Mouse (Mus musculus): ENCODE data around the gene Slc44a1. TPM values are rescaled to one million over a fixed set of nuclear protein-coding genes. Genes with fewer than 3 reads are reported as not detected.

Slc44a1 gene
- total and polyA plus RNA-seq, 3 experiments = 14.5 to 125 (median 79.5) TPM

DNA sequence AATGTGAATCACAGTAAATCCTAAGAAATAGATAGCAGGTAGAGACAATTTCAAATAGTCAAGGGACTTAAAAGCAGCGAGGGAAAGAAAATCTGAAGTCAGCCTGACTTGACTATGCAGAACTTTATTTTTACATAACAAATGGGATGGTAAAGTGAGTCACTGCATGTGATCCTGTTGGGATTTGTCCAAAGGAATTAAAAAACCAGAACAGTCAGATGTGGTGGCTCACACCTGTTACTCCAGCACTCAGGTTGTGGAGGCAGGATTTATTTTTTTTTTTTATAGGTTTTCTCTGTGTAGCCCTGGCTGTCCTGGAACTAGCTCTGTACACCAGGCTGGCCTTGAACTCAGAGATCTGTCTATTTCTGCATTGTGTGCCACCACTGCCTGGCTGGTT lies 25.7 kb downstream of the Slc44a1 start:
- DNase-seq = no peak

DNA sequence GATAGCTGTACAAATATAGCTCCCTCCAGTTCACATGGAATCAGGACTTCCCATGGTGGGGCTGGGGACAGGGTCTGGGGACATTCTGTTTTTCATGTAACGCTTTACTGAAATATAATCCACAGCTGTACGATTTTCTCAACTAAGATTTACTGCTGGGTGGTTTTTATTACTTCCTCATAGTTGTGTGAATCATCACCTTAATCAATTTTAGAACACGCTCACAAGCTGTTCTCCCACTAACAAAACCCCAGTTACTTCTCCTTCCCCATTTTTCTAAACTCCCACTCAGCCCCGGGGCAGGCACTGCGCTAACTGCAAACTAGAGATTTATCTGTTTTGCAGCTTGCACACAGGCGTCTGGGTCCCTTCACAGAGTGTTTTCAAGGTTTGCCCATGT lies 28.8 kb downstream of the Slc44a1 start:
- no peak for DNase-seq

DNA sequence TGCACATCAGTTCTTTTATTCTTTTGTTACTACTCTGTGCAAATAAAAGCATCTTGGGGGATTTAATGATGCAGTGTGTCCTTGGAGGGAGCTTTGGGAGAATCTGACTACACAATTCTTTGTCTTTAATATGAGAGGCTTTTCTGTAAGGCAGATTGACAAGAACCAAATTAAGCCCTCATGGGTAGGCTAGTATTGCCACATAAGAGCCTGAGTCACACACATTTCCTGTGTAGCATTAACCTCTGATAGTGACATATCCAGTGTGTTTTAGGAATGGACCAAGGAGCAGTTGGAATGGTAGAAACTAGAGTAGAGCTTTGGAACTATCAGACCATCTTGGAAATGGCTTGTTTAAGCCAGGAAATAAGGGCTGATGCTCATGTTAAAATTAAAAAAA lies 33.9 kb downstream of the Slc44a1 start:
- no peak for DNase-seq

DNA sequence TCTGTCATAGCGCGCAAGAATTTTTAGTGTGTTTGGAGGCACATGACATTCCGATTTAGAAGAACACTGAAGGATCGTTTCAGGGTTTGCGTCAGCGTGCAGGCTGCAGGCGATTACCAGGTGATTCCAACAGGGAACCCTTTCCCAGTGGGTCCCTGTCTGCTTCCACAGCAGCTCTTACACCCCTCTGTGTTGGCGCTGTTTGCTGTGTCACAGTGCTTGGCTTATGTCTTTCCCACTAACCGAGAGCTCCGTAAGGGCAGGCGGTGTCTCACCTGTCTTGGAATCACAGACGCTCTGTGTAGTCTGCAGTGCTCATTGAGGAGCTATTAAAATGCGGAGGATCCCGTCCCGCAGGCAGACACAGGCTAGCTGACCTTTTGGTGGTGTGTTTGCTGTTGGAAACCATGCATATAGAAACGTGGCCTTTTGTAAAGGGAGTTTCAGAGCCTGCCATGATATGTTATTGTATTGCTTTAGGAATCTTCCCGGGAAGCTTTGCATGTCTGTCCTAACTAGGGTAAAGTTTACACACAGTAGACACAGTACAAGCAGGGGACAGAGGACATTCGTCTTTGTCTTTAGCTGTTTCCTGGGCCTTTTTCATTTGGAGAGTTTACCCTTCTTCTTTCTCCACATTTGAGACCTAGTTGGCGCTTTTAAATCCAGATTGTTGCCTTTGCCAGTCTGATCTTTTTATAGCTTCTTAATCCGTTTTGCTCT lies 35.2 kb downstream of the Slc44a1 start:
- no peak for DNase-seq

DNA sequence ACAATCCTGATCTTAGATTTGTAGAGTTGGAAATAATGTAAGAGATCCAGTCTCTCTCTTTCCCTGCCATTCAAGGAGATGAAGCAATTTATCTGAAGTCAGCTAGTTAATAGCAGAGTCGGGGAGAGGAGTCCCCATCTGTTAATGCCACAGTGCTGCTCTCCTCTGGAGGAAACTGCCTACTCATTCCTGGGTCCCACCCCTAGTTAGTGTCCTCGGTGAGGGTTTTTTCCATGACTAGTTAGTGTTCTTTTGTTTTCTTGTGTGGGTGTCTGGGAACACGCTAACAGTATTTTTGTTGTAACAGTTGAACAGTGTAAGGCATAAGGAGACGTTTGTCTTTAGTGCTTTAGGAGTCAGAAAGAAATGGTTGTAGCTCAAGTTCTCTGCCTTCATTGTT lies 38.4 kb downstream of the Slc44a1 start:
- no peak for DNase-seq

DNA sequence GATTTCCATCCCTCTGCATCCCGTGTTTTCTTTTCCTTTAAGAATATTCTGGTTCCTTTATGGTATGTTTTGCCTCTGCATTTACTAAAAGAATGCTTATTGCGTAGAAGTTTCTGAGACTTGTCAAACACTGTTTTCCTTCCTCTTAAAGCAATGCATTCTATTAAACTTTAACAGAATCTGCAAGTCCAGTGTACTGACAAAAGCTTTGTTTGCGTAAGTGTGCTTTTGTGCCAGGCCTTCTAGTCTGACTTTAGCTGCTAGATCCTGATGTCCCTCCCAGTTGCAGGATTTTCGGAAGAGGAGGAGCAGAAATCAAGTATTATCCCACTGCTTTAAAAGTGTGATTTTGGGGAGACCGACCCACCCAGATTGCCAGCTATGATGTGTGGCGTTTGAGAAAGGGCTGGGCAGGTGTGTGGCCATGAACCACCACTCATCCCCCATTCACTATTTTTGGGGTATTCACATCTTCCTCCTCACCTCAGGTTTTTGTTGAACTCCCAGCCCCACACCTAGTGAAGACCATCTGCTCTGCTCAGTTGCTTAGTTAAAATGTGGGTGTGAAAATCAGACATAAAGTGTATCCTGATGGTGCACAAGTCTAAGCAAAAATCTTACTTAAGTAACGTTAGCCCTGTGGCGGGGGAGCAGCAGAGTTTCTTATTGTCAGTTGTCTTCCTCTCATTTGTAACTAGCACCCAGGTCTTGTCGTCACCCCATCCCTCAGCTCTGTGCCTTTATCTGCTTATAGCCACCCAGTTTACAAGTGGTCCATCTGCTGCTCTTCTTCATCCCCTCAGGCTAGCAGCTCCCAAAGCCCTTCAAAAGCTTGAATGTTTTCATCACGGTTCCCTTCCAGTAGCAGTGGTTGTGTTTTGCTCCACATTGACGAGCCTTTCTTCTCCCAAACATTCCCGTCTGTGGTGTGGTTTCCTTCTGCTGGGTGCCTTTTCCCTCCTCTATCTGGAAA lies 47.3 kb downstream of the Slc44a1 start:
- DNase-seq = no peak

DNA sequence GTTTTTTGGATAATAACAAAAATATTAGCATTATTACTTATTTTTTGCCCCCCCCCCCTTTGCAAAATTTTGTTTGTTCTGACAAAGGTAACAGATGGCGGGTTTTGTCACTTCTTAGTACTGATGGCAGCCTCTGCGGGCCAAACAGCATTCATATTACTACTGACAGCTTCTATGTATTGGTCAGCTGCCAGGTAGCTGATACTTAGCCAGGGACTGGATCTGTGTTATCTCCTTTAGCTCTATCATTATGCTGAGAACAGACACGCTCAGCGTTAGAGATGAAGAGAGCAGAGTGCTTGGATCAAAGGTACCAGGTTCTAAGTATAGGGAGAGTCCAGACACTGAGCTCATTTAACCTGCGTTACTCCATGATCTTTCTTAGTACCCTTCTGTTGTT lies 48.6 kb downstream of the Slc44a1 start:
- DNase-seq = no peak

DNA sequence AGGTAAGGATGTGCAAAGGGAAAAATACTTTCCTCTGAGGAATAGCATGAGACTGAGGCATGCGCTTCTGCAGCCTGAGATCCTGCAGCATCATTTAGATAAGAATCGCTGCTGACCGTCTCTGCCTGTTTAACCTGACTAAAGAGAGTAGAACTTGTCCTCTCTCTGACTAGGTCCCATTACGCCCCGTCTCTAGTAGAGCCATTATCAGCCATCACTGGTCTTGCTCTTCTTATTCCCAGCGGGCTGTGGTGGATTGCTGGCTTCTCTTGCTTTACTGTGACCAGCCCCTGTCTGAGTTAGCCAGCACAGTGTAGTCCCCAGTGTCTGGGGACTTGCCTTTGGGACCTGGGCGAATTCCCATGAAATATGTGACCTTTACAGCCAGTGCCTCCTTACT lies 50.2 kb downstream of the Slc44a1 start:
- DNase-seq = no peak

DNA sequence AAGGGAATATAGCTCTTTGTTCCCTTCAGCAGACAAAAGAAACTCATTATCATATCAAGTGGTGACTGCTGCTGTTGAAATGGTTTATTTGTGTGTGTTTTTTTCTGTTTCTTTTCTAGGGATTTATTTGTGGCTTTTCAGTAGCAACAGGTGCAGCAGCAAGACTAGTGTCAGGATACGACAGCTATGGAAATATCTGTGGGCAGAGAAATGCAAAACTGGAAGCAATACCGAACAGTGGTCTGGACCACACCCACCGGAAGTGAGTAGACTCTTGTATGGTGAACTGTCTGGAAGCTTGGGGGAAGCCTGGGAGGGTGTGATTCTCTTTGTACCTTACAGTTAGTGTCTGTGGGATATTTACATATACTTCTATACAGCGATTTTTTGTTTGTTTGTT lies 51.1 kb downstream of the Slc44a1 start:
- DNase-seq = no peak

DNA sequence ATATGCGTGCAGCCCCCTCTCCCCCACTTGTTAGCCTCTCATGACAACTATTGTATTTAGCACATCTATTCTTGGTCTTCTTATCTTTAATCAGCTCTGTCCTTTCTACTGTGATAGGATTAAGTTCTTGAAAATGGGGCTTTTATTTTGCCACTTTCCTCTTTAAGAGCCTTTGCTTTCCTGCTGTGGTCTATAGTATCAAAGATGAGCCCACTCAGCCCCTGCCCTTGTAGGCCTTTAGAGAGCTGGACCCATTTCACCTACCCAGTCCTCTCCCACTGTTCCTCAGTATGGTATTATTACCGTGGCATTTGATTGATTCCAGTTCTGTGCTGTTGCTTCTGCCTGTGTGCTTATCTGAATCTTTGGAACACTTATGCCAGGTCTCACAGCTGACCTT lies 55.4 kb downstream of the Slc44a1 start:
- no peak for DNase-seq

DNA sequence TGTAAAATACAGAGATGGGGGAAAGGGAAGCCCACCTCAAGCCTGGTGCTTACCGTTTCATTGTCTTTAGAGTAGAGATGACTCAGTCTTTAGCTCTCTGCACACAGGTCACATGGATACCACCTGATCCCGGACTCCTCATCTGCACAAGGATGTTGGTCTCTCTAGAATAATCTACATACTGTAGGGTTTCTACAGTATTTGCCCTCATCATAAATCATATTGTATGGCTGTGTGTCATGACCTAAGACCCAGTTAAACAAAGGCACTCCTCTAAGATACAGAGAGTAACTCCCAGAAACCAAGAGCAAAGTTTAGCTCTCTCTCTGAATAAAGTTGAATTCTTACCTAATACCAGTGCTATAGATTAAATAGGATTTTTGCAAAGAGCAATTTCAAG lies 62.6 kb downstream of the Slc44a1 start:
- no peak for DNase-seq

DNA sequence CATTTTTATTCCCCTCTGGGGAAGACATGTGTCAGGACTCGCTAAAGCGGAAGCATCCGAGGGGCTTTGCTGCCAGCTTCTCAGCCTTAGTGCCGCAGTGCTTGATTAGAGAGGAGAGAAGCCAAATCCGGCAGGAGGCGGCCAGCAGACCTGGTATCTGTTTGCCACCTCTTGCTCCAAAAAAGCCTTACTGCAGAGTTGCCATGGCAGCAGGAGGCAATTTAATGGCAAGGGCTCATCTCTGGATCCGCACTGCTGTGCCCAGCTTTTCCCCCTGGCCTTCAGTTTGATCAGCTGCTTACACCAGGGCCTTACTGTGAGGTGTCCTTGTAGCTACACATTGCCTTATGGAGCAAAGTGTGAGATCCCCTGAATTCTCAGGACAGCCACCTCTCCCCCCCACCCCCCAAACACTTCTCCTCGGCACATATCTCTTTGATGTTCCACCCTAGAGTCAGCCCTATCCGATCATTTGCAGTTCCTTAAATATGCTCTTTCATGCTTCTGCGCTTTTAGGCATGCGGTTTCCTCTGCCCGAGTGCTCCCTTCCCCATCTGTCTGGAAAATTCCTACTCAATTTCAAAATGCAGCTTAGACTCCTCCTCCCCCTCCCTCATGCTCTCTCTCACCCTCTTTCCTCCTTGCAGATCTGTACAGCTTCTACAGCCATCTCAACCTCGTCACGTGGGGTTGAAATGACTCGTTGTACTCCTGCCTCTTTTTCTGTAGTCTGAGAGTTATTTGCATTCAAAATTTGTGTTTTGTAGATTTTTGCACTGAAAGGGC lies 72.1 kb downstream of the Slc44a1 start:
- DNase-seq = peak; percentile 53

DNA sequence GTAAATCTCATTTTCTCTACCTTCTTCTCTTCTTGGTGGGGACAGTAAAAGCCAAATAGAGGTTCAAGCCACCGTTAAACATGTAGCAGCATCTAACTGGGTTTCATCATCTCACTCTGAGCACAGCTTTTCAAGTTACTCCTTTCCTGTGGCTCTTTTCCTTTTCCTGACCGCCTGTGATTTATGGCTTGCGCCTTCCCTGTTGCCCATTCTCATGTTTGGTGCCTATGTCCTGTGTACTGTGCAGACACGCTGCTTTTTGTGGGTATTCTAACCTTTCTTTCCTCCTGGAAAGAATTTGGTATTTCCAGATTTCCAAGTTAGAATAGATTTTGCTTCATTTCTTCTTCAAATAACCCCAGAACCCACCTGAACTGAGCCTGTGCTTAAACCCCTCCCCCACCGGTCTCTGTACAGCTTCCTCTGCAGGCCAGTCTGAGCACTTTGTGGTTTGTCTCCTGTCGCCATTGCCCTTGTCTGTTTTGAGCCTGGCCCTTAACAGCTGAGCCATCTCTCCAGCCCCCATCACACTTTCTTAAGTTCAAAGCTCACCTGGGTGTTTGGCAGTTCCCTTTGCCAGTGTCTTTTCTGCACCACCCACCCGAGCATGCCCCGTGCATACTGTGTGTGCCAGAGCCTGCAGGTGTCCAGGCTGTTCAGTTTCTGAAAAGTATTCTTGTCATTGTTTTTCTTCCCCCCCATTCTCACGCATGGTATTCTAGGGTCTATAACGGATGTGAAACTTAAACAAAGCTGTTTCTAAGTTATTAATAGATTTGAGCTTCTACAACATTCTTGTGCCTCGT lies 73.3 kb downstream of the Slc44a1 start:
- peak; percentile 19 for DNase-seq

DNA sequence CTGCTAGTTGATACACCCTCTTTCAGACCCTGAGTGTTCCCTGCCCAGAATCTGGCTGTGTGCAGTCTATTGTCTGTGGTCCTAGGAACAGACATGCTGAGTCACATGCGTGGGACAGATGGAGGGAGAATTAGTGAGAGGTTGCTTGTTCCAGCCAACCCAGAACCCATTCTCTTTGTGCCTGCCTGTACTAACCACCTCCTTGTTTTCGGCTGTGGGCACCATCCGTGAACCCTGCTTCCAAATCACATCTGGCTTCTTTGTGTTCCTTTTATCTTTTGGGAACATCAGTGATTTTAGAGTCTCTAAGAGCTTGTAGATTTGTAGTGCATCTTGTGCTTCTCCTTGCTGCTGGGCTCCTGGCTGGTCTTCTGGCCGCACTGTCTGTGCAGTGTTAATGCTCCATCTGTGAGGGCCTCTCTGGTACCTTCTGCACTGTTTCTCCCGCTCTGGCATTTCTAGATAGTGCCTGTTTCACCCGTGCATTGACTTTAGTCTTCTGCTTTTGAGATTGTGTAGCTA lies 75.9 kb downstream of the Slc44a1 start:
- DNase-seq = no peak

DNA sequence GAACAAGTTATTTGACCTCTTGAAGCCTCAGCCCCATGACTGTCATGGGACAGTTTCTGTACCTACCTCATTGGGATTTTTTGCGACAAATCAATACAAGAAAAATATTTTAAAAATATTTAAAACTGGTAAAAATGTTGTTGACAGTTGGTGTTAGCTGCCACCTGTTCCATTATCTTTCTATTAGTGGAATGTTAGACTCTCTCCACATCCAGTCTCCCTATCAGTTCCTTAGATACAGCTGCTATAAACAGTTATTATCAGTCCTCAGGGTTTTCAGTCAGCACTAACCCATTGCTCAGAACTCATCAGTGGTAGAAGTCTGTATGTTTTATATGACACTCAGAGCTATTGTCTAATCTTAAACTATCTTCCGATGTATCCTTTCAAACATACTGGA lies 79.2 kb downstream of the Slc44a1 start:
- no peak for DNase-seq

DNA sequence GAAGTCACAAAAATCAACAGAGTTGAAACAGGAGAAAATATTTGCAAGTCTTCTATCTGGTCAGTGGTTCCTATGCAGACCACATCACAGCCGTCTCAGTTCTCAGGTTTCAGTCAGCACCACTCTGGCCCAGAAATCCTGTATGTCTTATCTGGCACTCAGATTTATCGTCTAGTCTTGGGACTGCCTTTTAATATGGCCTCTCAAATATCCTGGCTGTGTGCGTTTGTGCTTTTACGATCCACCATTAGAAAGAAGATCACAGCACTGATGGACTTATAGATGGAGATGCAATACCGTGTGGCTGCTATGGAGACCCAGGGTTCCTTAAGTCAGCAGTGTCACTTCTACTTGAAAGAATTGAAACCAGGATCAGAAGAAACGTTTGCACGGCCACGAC lies 80.8 kb downstream of the Slc44a1 start:
- no peak for DNase-seq

DNA sequence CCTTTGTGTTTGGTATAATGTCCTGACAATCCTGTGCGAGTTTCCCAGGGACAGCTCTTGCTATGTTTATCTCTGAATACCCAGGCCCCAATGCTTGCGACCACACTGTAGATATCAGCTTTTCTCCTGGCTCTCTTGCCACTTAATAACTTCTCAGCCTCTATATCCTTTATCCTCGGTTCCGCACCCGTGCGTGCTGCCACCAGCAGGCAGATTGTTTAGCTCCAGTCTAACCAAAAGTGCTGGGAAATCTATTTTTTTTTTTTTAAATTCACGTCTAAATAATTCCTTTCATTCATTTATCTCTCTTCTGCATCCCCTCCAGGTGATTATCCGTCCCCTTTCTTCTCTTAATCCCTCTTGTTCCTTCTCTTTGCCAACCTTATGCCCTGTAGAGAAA lies 82.4 kb downstream of the Slc44a1 start:
- no peak for DNase-seq

DNA sequence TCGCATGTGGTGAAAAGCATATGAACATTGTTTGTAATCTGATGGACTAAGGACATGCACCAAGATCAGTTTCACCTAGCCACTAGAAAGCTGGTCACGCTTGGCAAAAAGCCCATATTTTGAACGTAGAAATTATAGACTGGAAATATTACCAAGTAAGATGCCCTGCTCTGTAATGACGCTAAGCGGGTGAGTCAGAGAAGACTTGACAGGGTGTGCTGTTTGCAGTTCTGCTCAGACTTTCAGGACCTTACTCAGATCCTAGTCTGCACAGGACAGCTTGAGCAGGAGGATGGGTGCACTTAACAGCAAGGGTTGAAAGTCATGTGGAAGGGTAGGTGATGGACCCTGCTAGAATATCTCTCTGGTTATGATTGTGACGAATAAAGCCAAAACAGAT lies 85.3 kb downstream of the Slc44a1 start:
- DNase-seq = no peak

DNA sequence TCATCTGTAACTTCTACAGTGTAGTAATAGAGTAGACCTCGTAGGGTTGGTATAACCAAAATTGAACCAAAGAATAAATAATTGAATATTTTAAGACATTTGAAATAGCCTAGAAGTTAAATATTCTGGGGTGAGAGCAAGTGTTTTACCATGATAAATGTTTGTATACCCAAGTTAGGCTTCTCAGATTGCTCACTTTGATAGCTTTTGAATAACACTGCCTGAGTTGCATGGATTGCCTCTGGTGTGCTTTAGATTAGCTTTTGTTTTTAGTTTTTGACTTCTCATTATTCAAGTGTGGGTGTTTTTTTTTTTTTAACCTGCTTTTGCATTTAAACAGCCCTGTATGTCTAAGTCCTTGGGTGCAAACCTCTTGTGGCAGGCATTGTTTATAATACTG lies 85.8 kb downstream of the Slc44a1 start:
- DNase-seq = no peak

DNA sequence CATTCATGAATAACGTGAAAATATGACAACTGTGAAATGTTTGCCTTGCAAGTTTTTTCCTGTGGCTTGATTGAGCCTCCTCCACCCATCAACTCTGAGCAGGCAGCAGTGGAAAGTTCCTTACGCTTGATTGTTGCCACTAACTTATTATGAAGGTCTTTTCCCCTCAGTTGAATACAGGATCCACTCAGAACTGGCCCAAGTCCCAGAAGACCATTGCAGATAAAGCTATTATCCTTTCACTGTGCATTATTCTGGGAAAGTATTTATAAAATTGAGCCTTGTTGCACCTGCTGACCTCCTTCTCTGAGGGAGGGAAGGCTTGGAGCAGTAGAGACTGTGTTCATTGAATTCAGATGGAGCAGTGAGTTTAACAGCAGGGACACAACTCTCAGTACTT lies 86.2 kb downstream of the Slc44a1 start:
- no peak for DNase-seq

DNA sequence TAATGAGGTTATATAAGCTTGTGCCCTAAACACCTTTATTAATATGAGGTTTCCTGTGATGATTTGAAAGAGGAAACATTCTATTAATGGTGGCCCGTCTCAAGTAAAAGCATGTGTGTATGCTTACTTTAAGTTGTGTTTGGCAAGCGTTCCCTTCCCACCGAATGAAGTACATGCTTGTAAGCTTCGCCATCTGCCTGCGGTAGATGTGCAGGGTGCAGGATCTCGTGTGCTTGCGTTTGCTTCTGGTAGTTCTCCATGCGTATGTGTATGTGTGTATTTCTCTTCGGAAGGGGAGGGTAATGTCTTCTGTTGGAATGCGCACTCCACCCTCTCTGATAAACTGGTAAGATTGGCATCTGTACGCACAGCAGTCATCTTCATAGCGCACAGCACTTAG lies 95.6 kb downstream of the Slc44a1 start:
- no peak for DNase-seq

DNA sequence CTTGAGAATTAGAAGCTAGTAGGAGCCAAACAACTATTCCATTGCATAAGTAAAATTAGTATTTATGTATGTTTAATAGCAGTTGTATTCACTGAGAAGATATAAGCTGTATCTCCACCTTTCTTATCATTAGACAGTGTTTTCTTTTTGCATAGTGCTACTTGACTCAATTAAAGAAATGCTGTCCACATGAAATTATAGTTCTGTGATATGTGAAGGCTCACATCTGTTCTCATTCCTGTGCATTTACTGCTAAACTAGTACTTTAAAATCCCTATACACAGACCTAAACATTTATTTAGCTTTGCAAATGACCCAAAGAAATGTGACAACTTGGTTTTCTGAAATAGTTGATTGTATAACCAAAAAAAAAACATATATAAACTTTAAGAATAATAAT lies 96.9 kb downstream of the Slc44a1 start:
- no peak for DNase-seq
